Mouse (Mus musculus) left cerebral cortex, postnatal 14 days (tissue): ENCODE results near the gene Nek6. TPM values are rescaled to one million over a fixed set of nuclear protein-coding genes. Genes with fewer than 3 reads are reported as not detected.

Experiments used
- DNase-seq, 2 experiments: peaks; one replicate each; pipeline ENCODE4 v3.0.0; 2021 to 2022; ENCODE audit warnings: low spot score in 2 of 2, mixed read lengths in 1 of 2
- intact Hi-C: fragments of 180-260 bp; cut with DNase I; formaldehyde crosslinking; loops from one replicate; pipeline ENCODE4 v1.15.1; 2025
- total RNA-seq, 2 experiments: library from RNA; stranded (reverse); gene quantifications; 2 replicates each; pipeline ENCODE4 v1.2.3; 2021

Gene Nek6
- total RNA-seq, 2 experiments from 2014 or later: 26.3 to 28.9 TPM

GRCm38 (mm10) chr2:38609310-38609709 lies 97.9 kb downstream of the Nek6 start:
- DNase-seq: no peak
- intact Hi-C loops: no loop called here

- intact Hi-C loops: no loop called here
- no peak for DNase-seq
These were observed 98.7 kb downstream of the Nek6 start for GRCm38 (mm10) chr2:38610161-38610560.

GRCm38 (mm10) chr2:38612596-38612995 lies 101.2 kb downstream of the Nek6 start:
- DNase-seq: no peak
- intact Hi-C loops: no loop called here

GRCm38 (mm10) chr2:38613576-38613975 lies 102.1 kb downstream of the Nek6 start:
- no peak for DNase-seq
- intact Hi-C loops: no loop called here

- intact Hi-C loops: no loop called here
These were observed 103.0 kb downstream of the Nek6 start for GRCm38 (mm10) chr2:38614437-38614836.

GRCm38 (mm10) chr2:38616072-38616471 lies 104.6 kb downstream of the Nek6 start:
- intact Hi-C loops: no loop called here
- DNase-seq: peak in 1 of 2 experiments; percentile 30

More at GRCm38 (mm10) chr2:38614437-38614836, 103.0 kb downstream of the Nek6 start:
- DNase-seq: no peak

- intact Hi-C loops: no loop called here
- DNase-seq: peak; percentile 29 to 35
These were observed 105.8 kb downstream of the Nek6 start for GRCm38 (mm10) chr2:38616956-38617872.

GRCm38 (mm10) chr2:38619777-38620176 lies 108.3 kb downstream of the Nek6 start:
- no peak for DNase-seq
- intact Hi-C loops: no loop called here

- no peak for DNase-seq
- intact Hi-C loops: no loop called here
These were observed 109.6 kb downstream of the Nek6 start for GRCm38 (mm10) chr2:38621076-38621475.

- peak; percentile 52 to 55 for DNase-seq
- intact Hi-C loops: no loop called here
These were observed 110.2 kb downstream of the Nek6 start for GRCm38 (mm10) chr2:38621610-38622021.

- intact Hi-C loops: no loop called here
- no peak for DNase-seq
These were observed 112.0 kb downstream of the Nek6 start for GRCm38 (mm10) chr2:38623411-38623810.

GRCm38 (mm10) chr2:38623821-38624590 lies 112.6 kb downstream of the Nek6 start:
- no peak for DNase-seq
- intact Hi-C loops: no loop called here

GRCm38 (mm10) chr2:38628801-38629200 lies 117.4 kb downstream of the Nek6 start:
- intact Hi-C loops: no loop called here
- DNase-seq: no peak

- intact Hi-C loops: no loop called here
- no peak for DNase-seq
These were observed 118.0 kb downstream of the Nek6 start for GRCm38 (mm10) chr2:38629451-38629850.

- intact Hi-C loops: no loop called here
- DNase-seq: no peak
These were observed 119.1 kb downstream of the Nek6 start for GRCm38 (mm10) chr2:38630574-38630973.

- DNase-seq: no peak
- intact Hi-C loops: no loop called here
These were observed 126.3 kb downstream of the Nek6 start for GRCm38 (mm10) chr2:38637716-38638267.

GRCm38 (mm10) chr2:38641761-38642160 lies 130.3 kb downstream of the Nek6 start:
- intact Hi-C loops: no loop called here

GRCm38 (mm10) chr2:38643625-38644427 lies 132.4 kb downstream of the Nek6 start, which contains the start of gene Psmb7:
TSS of gene Psmb7 (minus strand) at chr2:38644087.
- DNase-seq: peak; percentile 87 to 91
- intact Hi-C loops: no loop called here

More at GRCm38 (mm10) chr2:38641761-38642160, 130.3 kb downstream of the Nek6 start:
- DNase-seq: no peak
